Mouse (Mus musculus) naive thymus-derived CD4-positive, alpha-beta T cell, adult 5 months (primary cell): ENCODE results near the gene Rfk. TPM values are rescaled to one million over a fixed set of nuclear protein-coding genes. Genes with fewer than 3 reads are reported as not detected.

ENCODE experiments used
- polyA plus RNA-seq: library from polyadenylated mRNA; unstranded; fragments of 100-300 nt; shearing (Covaris generic); gene quantifications from one replicate; pipeline ENCODE4 v1.2.1, GENCODE M21; 2017

Gene Rfk
- 81.5 TPM for polyA plus RNA-seq

DNA sequence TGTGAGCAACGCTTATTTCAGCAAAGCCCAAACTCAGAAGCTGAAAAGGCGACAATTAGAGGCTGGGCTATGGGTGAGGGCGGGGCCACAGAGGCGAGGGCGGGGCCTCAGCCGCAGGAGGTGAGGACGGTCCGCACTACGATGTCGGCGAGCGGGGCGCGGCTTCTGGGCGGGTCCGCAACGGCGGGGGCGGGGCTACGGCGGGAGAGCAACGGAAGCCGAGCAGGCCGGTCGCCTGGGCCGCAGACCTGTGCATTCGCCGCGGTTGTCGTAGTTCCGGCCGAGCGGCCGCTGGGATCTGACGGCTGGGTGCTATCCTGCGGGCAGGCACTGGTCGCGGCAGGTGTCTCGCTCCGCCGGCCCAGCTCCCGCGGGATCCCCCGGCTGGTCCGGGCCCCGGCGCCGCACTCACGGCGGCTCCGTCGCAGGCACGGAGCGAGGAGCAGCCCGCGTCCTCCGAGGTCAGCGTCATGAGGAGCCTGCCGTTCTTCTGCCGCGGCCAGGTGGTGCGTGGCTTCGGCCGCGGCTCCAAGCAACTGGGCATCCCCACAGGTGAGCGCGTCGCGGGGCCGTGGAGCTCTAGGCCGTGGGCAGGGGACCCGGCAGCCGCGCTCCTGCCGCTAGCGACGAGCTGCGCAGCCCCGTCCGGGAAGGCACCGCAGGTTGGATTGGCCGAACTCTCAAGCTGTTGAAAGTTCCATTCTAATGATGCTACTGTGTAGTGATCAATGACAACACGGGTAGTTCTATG, at the start of gene Rfk:
Gene Rfk, plus strand, starts transcription at position 203 of the 751 bp plus-strand sequence.

DNA sequence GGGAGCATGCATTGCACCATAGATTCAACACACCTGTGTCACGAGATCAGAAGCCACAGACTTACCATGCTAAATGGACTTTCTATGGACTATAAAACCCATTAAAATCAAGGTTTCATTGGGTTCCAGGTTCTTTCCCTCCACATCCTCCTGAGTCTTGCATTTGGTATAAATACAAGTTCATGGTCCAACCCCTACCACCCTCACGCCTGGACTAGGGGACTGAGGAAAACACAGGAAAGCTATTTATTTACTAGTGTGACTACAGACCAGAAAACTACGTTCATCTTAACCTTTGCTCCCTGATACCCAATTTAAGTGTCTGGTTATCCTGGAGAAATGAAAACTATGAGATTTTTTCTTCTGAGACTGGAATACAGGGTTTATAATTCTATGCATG, 21.1 kb upstream of the Rfk start, which contains the start of gene Gcnt1:
Gene Gcnt1, minus strand, starts transcription at position 144 of the 400 bp plus-strand sequence.

Other genes with a start within 250 kb of the Rfk start
- not detected for gene Gcnt1, start 21.2 kb upstream of the Rfk start, polyA plus RNA-seq